Mouse (Mus musculus) ovary, postnatal 14 days (tissue): Measurements from ENCODE around the gene Senp1.

ENCODE experiments used
- DNase-seq: peaks from one replicate; pipeline ENCODE4 v3.0.0; 2022; ENCODE audit warnings: low spot score

Gene Senp1

DNA sequence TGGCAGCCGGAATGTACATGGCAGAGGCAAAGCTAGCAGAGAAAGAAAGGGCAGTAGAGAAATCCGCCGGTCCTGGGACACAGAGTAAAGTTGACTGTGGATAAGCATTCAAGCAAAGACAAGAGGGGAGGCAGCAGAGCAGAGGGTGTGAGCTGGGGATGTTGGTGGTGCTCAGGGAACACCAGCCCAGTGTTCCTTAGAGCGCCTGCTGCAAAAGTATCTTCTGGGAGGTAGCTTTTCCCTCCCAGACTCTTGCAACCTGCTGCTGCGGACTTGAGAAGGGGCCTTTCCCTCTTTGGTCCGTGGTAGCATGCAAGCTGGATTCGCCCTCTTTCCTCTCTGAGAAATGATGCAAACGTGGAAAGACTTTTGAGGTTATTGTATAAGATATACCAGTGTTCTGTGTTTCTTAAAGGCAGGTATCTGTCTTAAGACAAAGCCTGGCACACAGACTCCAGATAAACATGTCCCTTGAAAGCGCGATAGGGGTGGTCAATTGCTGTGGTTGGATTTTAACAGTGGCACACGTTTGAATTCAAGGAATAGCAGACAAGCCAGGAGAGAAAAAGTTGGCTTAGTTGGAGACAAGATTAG is 14.3 kb upstream of the Senp1 start:
- DNase-seq = no peak

- no peak for DNase-seq
Observed at GRCm38 (mm10) chr15:98107230-98107629, 13.7 kb upstream of the Senp1 start.

GRCm38 (mm10) chr15:98106506-98106905 is 13.0 kb upstream of the Senp1 start:
- no peak for DNase-seq

DNA sequence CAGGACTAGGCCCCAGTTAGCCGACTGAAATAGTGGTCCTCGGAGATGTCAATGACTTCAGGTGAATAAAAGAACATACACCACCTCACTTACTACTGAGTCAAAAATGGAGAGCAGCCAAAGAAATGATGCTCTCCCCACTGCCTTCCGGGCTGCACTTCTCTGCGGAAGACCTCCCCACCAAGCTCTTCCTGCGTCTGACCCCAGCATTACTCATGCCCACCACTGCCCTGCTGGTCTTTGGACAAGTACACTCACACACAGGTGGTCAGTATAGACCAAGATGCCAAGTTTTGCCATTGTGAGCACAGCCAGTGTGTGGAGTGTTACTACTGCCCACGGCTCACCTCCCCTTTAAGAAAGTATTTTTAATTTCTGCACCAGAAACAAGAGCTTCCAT is 8.9 kb upstream of the Senp1 start:
- DNase-seq = no peak

- no peak for DNase-seq
Observed at GRCm38 (mm10) chr15:98098519-98098918, 5.0 kb upstream of the Senp1 start.

DNA sequence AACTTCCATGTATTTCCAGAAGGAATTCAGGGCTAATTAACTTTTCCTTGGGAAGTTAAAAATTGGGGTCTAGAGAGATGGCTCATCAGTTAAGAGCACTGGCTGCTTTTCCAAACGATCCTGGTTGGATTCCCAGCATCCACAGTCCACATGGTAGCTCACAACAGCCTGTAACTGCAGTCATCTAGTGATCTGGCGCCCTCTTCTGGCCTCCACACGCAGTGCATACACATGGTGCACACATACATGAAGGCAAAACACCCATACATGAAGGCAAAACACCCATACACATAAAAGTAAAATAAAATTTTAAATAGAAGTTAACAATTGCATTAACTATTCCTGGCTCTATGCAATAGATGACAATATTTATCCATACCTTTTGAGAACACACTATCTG is 3.4 kb upstream of the Senp1 start:
- DNase-seq = no peak

GRCm38 (mm10) chr15:98094905-98095304 is 1.4 kb upstream of the Senp1 start:
- DNase-seq = no peak

DNA sequence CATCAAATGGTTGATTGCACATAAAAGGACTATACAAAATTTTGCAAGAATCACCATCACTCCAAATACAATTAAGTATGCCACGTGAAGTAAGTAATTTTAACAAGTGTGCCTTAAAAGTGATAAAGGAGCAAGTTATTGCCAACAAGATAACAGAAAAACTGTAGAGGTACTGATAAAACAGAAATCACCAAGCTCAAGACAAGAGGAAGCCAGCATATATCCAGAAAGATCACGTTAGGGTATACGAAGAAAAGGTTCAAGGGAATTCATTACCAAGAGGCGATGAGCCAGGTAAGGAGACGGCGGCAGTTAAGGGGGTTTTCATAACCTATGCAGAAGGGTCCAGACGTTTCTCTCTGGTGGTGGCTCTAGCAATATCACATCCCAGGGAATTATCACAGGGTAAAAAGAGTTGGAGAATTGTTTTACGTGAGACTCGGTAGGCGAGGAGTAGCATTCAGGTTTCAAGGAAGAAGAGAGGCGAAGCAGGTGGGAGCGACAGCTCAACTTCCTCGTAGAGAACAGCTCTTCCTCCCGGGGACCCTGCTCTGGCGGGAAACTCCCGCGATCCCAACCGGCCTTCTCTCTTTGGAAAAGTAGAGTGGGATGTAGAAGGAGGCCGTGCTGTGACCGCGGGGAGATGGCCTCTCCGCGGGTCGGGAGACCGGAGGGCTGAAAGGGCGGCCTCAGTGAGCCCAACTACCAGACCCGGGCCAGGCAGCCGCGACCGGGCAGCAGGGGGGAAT is 998 bp downstream of the Senp1 start, which contains the start of gene Pfkm:
TSS of gene Pfkm (plus strand) at position 218 of the 749 bp plus-strand sequence.
- DNase-seq = no peak

GRCm38 (mm10) chr15:98091841-98092240 is 1.7 kb downstream of the Senp1 start:
- no peak for DNase-seq

- DNase-seq = peak; percentile 50
Observed at GRCm38 (mm10) chr15:98089421-98090183, 3.9 kb downstream of the Senp1 start.

- no peak for DNase-seq
Observed at GRCm38 (mm10) chr15:98088889-98089288, 4.7 kb downstream of the Senp1 start.

DNA sequence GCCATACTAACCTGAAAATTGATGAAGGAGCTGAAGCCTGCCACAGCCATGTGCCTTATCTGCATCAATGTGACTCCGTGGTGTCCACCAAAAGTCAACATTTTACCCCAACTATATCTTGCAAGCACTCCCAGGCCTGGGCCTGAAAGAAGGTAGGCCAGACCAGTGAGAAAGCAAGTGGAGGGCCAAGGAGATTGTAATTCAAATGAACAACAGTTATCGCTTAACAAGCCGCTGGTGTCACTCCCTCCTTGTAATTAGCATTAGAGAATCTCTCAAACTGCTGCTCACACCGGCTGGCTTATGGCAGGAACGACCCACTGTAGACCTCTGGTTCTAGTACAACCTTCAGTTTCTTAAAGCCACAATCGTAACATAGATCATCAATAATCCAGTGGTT is 16.6 kb downstream of the Senp1 start:
- DNase-seq = no peak

- DNase-seq = no peak
Observed at GRCm38 (mm10) chr15:98075034-98075433, 18.5 kb downstream of the Senp1 start.

- no peak for DNase-seq
Observed at GRCm38 (mm10) chr15:98074521-98074920, 19.0 kb downstream of the Senp1 start.

DNA sequence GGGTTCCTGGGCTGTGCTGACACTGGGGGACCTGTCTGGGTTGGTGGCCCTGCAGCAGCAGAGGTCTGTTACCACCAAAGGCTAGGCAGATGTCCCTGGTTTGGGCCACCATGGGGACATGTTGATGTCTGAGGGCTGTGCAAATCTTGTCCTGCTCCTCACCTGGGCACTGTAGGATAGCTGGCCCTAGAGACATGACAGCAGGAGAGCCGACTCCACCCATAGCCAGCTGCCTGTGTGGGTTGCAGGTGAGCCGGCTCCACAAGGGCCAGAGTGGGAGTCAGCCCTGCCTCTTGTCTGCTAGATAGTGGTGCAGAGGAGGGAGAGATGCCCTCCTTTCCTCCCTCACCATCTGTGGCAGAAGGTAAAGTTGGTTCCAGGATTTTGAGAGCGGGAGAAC is 23.2 kb downstream of the Senp1 start:
- DNase-seq = no peak

- DNase-seq = no peak
Observed at GRCm38 (mm10) chr15:98069566-98070245, 23.8 kb downstream of the Senp1 start.

- no peak for DNase-seq
Observed at GRCm38 (mm10) chr15:98068506-98068905, 25.0 kb downstream of the Senp1 start.

GRCm38 (mm10) chr15:98067492-98067891 is 26.1 kb downstream of the Senp1 start:
- DNase-seq = no peak

DNA sequence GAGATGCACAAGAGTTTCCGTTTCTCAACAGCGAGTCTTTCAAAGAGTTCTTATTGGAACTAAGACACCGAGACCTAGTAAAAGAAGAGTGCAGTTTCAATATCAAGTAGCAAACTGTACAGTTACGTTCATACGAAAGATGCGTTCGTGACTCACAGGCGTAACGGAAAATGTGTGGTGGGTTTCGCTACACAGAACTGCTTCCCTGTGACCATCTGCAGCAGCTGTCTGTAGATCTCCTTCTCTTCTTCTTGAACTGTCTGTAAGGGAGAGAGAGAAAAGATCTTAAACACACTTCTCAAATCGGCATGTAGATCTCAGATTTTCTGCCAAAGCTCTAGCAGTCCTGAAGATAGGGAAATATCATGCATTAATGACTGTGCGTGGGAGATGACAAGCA is 26.9 kb downstream of the Senp1 start:
- no peak for DNase-seq

DNA sequence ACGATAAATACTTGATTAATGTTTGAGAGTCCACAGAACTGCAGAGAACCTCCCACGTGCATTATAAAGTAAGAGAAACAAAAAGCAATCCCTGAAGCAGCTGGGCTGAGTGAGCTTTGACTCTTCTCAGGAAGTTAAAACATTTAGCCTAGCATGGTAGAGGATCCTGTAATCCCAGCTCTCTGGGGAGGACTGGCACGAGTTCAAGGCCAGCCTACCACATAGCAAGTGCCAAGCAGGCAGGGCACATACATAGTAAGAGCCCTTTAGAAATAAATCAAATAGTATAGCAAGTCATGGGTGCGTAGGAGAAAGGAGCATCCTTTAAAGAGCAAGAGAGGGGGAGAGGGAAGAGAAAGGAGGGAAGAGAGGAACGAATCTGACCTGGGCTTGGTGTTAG is 27.7 kb downstream of the Senp1 start:
- peak; percentile 13 for DNase-seq

DNA sequence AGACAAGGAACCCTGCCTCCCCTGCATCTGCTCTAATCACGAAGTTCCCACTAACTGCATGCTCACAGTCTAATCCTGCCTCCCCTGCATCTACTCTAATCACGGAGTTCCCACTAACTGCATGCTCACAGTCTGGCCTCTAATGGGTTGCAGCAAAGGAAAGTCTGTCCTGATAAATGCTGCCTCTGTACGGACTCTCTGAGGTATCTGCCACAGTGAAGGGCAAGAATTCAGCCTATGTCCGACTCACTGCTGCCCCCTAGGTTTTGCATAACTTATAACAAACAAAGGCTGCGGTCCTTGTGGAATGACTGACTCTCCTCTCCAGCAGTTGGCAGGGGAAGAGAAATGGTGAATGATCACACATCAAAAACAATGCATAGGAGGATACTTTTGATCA is 38.3 kb downstream of the Senp1 start:
- peak; percentile 15 for DNase-seq

GRCm38 (mm10) chr15:98051685-98052084 is 41.9 kb downstream of the Senp1 start:
- no peak for DNase-seq
